Mouse (Mus musculus) megakaryocyte progenitor cell, adult 5-6 weeks (primary cell): ENCODE measurements at regions not wholly inside any gene's neighbourhood (a gene's known extent, or its start where the extent isn't known, plus 50 kb on each side); places are given as distances from the start of the nearest gene placed in this dataset.

Experiments
- ATAC-seq: replicated peaks from 2 replicates; pipeline ENCODE4 v1.8.0; 2016; ENCODE audit warnings: mild to moderate bottlenecking, moderate TSS enrichment, inconsistent platforms; ENCODE audit not compliant: poor library complexity

DNA sequence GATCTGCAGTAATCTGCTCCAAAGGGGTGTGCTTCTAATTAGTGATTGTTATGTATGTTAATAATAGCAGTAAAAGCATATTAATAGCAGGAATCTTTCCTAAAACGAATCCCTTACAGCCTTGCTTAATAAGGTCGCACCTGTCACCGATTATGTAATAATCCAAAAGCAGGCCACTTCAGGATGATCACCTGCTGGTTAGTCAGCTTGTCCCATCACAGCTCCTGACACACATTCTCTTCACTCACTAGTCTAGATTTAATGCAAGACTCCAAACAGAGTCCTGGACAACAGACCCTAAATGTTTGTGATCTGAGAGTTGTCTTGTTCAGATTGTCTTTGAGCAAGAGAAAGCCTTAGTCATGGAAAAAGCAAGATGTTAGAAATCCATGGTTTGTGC, 85.2 kb upstream of the Kctd3 start:
- no peak for ATAC-seq

DNA sequence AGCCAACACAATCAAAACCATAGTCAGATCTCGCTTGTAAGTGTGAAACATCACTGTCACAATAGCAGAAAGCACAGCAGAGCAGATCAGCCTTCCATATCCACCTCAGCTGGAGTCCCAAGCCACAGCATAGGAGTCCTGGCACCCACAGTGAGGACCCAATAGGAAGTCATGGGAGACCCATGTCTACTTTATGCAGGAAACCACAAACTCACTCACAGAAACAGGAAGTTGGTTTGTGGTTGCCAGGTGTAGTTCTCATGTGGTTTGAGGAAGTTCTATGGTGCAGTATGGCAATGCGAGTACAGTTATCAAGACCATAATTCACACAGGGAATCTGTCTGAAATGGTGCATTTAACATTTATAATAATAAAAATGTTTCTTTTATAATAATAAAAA, 77.6 kb upstream of the Kctd3 start:
- peak; percentile 91 for ATAC-seq

DNA sequence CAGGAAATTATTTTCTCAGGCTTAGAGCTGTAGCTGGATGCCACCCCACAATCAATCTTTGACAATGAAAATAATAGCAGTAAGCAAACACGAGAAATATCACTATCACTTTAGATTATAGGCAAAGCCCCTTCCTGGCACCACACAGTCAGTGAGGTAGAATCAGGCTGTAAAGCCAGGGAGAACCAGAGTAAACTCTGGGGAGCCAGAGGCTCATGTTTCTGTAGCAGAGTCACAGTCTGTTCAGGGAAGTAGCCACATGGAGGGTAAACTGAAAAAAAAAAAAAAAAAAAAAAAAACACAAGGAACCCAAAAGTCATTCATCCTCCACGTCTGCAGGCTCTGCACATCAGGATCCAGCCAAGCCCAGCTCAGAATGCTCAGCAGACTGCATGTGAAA, 73.6 kb upstream of the Kctd3 start:
- no peak for ATAC-seq

DNA sequence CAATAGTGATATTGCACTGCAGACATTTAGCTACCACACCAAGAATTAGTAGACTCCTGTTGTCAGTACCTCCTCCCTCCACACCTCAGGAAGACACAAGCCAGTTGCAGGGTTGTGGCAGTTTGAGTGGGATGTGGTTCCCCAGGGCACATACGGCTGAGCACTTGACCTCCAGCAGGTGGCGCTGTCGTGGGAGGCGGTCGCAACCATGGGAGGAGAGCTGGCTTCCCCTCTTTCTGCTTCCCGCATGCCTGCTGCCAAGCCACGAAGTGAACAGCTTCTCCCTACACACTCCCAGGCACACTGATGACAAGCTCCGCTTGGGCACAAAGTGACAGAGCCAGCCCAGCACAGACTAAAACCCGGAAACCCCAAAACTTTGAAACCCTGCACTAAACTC, 73.2 kb upstream of the Kctd3 start:
- peak; percentile 79 for ATAC-seq

DNA sequence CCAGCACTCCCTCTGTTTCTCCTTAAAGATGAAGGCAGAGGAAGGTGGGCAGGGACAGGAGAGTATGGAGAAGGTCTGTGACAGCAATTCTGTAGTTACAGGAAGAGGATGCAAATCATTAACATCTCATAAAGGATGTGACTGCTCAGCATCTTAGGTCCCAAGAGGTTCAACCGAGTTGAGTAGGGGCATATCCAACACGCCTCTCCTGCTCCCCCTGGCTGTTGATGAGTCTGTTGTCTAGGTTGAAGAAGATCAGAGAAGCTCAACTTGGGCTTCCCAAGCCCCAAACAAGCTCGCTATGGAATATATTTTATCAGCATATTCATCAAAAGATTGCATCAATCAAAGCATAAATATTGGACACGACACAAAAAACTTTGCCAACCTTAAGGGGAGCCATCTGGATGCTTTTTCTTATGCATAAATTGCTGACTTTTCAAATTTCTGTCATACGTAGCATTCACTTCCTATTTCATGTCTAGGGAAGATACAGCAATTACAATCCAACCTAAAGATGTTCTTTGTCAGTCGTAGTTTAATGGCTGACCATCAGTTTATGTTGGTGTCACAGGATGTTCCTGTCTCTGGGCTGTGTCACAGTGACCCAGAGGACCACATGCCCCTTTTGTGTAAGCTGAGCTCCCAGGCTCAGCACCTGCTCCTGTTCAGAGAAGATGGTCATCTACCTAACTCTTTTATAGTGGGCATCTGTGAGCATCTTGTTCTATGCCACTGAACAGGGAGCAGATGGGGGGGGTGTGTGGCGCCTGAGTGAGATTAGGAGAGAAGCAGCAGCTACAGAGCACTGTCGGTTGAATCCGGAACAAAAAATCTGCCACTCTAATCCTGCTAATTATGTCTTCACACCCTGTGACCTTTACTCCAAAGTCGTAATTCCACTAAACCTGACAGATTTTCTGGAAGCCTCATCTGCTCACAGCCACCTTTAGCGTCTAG, 72.1 kb upstream of the Kctd3 start:
- no peak for ATAC-seq

DNA sequence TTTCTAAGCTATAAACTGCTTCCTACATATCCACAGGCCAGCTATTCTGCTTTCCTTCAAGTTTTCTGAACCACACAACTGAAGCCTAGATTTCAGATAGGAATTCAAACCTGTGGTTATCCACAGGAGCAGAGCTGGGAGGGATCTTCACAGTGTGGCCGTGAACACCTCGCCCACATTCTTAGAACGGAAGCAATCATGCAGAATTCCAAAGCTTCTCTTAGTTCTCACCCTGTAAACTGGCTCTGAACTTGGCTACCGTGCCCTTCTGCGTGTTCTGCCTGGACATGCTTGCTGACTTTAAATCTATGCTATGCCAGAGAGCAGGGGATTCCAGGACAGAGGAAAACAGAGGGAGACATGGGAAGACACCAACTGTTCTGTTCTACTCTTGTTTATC, 70.2 kb upstream of the Kctd3 start:
- no peak for ATAC-seq

DNA sequence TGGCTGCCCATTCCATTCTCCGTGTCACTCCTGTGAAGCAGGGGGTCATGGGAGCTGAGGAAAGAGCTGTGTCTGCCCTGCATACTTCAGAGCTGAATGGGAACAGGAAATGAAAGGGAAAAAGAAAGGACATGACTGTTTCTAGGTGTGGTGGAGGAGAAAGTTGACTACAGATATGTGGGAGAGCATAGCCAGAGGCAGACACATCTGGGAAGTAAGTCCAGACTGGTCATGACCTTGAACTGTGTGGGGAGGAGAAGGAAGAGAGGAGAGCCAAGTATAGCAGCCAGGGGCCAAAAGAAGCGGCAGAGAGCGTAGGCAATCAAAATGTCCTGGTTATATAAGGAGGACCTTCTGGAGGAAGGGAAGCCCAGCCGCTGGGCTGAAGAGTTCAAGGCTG, 68.6 kb upstream of the Kctd3 start:
- no peak for ATAC-seq

DNA sequence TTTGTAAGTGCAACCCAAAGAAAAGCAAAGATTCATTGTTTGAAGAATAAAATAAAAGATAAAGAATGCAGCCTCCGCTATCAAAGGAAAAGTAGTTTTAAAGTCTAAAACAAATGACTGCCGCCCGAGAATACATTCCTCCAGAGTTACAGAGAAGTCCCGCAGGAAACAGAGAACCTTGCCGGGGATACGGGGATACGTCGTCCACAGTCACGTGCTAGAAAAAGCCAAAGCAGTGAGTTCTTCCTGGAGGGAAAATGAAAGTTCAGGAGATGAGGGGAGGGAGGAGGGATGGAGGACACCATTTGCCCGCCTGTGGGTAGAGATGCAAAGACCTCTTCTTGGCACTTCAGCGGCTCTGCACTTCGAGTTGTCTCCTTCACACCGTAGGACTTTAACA, 68.0 kb upstream of the Kctd3 start:
- no peak for ATAC-seq

DNA sequence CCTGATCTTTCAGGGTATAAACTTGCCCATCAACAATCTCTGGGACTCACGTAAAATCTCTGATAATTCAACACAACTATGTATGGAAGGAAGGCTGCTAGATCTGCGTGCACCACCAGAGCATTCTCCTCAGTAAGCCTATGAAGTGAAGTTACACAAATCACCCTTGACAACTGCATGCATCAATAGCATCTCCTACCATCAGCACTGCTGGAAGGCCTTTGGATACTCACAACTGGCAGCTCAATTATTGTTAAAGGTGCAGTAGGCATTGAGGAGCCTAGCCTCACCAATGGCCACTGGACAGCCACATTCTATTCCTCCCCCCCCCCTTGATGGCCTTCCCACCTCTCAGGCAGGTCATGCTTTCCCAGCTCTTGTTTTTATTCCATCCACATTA, 64.9 kb upstream of the Kctd3 start:
- no peak for ATAC-seq

DNA sequence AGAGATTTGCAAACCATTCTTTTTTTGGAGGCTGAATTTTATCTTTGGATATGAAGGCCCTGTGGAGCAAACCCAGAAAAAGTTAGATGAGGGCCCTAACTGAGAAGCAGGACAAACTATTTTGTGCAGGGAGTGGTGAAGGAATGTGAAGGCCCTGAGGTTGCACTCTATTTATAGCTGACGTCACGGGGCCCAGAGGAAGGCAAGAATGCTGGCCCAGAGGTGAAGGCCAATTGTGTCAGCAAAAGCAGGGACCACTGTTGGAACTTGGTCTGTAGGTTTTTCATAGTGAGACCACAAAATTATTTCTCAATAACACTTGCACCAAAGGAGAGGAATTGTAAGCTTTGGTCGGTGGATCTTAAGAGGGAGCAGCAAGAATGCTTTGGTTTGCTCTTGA, 60.6 kb upstream of the Kctd3 start:
- ATAC-seq, result no peak

DNA sequence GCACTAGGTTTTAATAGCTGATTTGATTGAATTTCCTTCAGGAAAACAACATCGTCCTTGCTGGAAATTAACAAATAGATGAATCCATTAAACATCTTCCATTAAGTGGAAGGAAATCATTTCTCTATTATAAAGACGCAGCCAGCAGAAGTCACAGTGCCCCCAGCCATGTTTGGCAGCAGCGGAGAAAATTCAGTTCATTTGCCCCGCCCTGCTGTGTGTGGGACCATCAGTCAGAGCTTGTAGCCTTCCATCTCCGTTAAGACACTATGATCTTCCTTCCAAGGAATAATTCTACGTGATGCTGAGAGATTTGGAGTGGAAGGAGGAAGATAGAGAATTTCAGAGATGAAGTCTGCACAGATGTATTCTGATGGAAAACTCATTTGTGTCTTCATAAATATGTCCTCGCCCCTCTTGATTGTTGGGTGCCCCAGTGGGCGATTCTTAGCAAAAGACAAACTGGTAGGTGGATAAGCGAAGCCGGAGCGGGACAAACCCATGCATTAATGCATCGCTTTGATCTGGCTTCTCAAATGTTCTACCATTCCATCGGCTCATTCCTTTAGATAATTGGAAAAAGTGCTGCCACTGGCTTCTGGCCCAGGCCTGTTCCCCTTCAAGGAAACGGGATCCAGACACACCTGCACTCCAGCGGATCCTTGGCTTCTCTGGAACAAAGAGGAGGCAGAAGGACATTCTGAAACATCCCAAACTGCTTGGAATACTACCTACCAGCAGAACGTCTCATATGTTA, 59.7 kb upstream of the Kctd3 start:
- ATAC-seq, result no peak

DNA sequence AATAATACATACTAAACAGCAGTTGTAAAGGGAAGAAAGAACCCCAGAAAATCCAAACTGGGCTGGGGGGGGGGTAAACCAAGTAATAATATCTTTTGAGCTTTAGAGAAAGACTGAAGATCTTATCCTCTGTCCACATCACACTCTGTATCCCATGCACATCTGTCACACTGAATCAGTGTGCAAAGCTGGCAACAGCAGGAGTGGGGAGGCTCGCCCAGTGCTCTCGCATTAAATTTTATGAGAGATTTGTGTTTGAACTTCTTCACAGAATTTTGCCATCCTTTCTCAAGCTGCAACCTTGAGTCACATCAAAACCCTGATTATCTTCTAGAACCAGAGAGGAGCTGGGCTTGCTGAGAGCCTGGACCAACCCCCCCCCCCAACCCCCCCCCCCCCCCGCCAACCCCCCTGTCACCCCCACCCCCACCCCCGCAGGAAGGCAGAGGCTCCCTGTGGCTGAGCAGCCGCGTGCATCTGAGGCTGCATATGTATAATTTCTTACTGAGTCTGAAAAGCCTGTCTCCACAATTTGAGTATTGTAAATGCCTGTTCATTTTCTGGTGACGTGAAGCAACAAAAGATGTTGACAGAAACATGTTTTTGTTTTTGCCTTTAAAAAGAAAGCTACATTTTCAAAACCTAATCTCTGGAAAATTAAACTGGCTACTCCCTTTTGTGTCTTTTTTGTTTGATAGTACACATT, 59.0 kb upstream of the Kctd3 start:
- no peak for ATAC-seq

DNA sequence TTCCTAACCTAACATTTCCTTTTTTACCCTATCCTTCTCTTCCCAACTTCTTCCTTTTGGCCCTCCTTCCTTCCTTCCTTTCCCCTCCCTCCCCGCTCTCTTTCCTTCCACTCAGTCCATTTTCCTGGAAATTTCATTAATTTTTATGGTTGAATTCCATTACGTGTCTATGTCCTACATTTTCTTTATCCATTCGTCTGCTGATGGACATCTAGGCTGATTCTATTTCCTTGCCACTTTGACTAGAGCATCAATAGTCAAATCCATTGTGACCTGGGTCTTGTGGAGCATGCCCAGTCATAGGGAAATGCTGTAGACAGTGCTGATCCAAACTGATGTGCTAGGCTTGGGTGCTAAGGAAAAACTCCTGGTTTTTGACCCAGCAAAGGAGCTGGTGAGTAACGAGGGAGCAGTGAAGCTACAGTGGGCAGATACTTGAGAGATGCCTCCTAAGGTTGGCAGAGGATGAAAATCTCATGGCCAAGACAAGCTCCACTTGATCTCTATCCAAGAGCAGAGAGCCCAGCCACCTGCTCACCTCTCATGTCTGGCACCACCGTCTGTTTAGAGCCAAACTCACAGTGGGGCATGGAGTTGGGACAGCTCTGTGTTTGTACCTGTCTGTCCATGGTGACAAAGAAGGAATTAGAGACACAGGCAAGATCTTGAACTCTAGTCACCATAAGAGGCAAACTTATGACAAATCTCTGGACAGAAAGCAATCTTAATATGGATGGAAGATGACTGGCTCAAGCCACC, 57.7 kb upstream of the Kctd3 start:
- no peak for ATAC-seq

DNA sequence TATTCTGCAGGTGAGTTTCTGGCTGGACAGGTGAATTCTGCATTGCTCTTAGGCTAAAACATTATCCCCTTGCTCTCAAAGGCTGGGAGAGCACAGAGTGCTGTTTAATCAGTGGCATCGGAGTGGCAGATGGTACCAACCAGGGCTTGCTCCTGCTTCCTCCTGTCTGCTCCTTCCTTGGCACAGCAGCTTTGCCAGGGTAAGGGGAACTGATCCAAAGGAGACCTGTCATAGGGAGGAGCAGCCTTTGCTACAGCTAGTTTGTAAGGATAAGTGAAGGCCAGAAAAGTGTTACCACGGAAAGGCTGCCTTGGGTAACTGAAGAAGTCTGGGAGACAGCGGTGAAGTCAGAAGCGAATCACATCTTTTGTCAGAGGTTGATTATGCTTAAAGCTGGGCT, 57.0 kb upstream of the Kctd3 start:
- ATAC-seq, result no peak

DNA sequence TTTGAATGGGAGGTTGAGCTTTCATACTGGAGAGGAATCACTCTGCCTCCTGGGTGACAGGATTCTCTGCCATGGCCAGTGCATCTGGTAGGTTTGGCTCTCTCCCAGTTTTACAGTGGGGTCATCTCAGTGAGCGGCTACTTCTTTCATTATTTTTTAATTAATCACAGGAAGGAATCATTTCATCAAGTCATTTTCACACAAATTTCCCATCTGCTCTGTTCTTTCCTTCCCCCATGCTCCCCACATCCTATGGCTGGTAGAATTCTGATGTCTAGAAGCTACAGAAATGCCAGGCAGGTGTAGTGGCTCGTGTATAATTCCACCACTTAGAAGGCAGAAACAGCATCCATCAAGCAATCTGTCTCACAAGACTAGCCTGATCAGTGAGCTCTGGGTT, 56.1 kb upstream of the Kctd3 start:
- no peak for ATAC-seq

DNA sequence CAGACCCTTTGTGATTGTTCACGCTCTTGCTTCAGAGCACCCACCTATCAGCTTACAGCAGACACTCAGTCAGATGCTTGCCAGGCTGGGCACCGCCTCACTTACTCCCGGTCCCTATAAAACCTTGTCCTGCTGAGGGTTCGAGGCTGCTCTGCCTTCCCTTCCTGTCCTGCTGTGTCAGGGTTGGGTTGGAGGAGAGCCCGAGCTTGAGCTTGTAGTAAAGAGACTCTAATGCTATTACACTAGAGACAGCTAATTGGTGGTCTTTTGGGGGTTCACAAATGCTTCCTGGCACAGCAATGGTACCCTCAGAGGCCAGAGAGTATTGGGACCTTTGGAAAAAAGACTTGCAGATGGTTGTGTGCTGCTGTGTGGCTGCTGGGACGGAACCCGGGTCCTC, 55.6 kb upstream of the Kctd3 start:
- ATAC-seq, result no peak
